Mouse (Mus musculus) embryonic fibroblast, embryonic 13.5 days (primary cell): ENCODE measurements around the gene Epha7. TPM values are rescaled to one million over a fixed set of nuclear protein-coding genes. Genes with fewer than 3 reads are reported as not detected.

Experiments
- H3K27ac ChIP-seq: 2 replicates; pipeline ENCODE4 v1.5.1; 2012; ENCODE audit warnings: low read length, control low read depth, inconsistent platforms; ENCODE audit not compliant: insufficient read depth
- H3K4me1 ChIP-seq: 2 replicates; pipeline ENCODE4 v1.6.1; 2011; ENCODE audit warnings: low read length; ENCODE audit not compliant: control insufficient read depth, insufficient read depth
- H3K4me3 ChIP-seq: 2 replicates; pipeline ENCODE4 v1.5.1; 2011; ENCODE audit warnings: mild to moderate bottlenecking, control low read depth, low read length; ENCODE audit not compliant: insufficient read depth
- CTCF ChIP-seq: IDR thresholded peaks from 2 replicates; pipeline ENCODE4 v1.5.1; 2011; ENCODE audit warnings: mild to moderate bottlenecking, control low read depth, low read length, moderate library complexity, borderline replicate concordance; ENCODE audit not compliant: insufficient read depth
- POLR2A ChIP-seq: IDR thresholded peaks from 2 replicates; pipeline ENCODE4 v1.6.1; 2011; ENCODE audit warnings: low read depth, mild to moderate bottlenecking, control low read depth, low read length, moderate library complexity
- polyA plus RNA-seq: library from polyadenylated mRNA; stranded (reverse); fragments of >200 nt; gene quantifications from 2 replicates; pipeline ENCODE4 v1.2.4, GENCODE M21; 2011; ENCODE audit warnings: low read depth; ENCODE audit not compliant: missing spikeins, insufficient read length

The Epha7 gene
- polyA plus RNA-seq, 1 experiment: 17.1 TPM

- H3K27ac ChIP-seq: no peak overlapping the region
- TF ChIP-seq POLR2A: no peak
- no peak for TF ChIP-seq CTCF
- H3K4me3 ChIP-seq: no peak overlapping the region
- no peaks in the 10 kb centered on the region for H3K4me1 ChIP-seq
These were observed 122.6 kb downstream of the Epha7 start for GRCm38 (mm10) chr4:28935567-28935966.

DNA sequence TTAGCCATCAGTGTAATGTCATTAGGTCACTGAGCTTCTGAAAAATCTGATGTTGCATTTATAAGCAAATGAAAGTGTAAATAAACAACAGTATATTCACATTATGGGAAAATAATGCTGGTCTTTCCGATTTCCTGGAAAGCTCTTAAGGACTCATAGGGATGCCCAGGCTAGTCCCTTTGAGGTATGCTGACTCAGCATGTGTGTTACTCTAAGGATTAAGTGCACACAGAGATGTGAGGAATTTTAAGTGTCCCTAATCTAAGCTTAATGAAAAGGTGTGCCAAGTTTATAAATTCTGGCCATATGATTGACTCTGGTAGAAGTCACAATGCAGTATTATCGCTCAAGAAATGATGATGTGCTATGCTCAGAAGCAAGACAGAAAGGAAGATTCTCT lies 127.8 kb downstream of the Epha7 start:
- Histone ChIP-seq H3K4me3 (no peak overlapping the region), H3K27ac (no peak overlapping the region)
- TF ChIP-seq CTCF (no peak), POLR2A (no peak)

GRCm38 (mm10) chr4:28944237-28944636 lies 131.3 kb downstream of the Epha7 start:
- Histone ChIP-seq H3K27ac (no peak overlapping the region), H3K4me1 (no peaks in the 10 kb centered on the region), H3K4me3 (no peak overlapping the region)
- TF ChIP-seq POLR2A (no peak), CTCF (no peak)

More for the DNA sequence above, 127.8 kb downstream of the Epha7 start:
- H3K4me1 ChIP-seq: no peaks in the 10 kb centered on the region

DNA sequence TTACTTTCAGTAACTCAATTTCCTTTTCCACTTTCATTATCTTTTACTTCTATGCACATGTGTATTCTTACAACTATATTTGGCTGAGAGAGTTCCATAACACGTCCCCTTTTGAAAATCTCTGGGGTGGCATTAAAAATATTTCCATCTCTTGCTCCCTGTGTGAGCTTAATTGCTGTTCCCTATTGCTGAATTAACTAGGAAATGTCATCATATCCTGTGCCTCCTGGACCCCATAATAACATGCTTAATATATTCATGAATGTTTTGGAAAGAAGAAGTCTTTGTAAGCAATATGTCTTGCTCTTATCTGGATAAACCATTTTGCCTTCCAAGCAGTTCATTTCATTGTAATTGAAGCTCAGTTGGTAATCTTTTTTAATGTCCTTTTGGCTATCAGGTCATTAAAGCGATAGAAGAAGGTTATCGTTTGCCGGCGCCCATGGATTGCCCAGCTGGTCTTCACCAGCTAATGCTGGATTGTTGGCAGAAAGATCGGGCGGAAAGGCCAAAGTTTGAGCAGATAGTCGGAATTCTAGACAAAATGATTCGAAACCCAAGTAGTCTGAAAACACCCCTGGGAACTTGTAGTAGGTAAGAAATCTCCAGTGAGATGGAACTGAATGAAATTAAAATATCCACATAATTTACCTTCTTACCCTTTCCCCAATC lies 148.1 kb downstream of the Epha7 start:
- H3K4me1 ChIP-seq: no peaks in the 10 kb centered on the region
- no peak overlapping the region for H3K4me3 ChIP-seq
- no peak overlapping the region for H3K27ac ChIP-seq
- TF ChIP-seq POLR2A: no peak
- TF ChIP-seq CTCF: no peak

DNA sequence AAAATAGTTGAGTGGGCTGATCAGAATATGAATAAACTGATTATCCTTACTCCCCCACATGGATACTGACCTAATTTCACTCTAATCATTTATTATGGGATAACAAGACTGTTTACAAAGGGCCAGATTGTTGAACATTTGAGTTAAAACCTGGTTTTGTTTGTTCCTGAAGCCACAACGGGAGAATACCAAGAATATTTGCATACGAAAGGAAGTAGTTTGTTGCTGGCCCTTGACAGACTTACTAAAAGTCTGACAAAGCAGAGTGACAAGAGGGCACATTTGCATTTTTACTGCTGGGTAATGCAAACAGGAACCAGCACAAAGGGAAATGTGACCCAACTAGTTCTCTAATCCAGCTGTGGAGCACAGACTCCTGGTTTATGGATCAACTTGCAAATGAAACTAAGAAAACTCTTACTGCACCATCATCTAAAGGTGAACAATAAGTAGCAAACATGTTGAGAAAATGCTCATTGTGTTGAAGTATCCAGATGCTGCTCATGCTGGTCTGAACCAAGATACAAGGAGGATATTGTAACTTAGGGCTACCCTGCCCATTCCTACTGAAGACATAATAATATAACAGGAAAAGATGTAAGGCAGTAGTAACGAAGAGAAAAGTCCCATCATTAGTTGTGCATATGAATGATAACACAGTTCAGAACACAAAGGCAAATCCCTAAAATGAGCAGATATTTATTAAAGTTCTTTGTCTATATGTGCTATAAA lies 154.8 kb downstream of the Epha7 start:
- H3K4me1 ChIP-seq: no peaks in the 10 kb centered on the region
- H3K27ac ChIP-seq: no peak overlapping the region
- H3K4me3 ChIP-seq: no peak overlapping the region
- TF ChIP-seq CTCF (no peak), POLR2A (no peak)

DNA sequence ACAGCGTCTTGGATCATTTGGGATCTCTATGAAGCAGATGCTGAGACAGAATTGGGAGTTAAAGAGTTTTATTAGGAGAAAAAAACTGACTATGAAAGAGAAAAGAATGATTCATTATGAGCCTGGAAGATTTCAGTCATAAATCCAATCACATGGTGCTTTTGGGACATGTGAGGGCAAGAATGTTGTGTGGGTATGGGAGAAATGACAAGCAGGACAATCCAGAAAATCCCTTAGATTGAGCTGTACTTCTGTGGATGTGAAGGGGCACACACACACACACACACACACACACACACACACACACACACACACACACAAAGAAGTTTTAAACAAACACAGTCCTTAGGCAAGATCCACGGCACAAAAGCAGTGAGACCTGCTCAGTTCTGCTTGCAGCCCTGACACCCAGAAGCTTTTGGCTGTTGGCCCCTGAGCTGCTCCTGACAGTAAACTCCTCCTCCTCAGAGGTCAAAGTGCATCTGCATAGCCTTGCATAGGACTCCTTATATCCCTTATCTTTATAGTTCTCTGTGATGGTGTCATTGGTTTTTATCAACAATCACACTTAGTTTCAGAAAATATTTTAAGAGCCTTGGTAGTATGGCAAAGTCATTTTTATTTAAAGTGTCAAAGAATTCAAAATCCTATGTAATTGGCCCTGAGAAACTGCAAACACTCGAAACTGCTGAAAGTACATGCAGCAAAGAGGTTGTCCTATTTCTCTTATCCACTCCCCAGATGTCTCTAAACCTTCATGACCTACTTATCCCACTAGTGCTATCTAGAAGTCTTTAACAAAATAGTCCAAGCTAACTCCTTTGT lies 185.7 kb downstream of the Epha7 start:
- no peak overlapping the region for H3K4me3 ChIP-seq
- TF ChIP-seq POLR2A: no peak
- TF ChIP-seq CTCF: no peak
- peak overlapping the region; percentile 77 for H3K27ac ChIP-seq
- no peaks in the 10 kb centered on the region; the same call in 1 of the 2 replicates for H3K4me1 ChIP-seq

GRCm38 (mm10) chr4:28999287-28999595 lies 186.3 kb downstream of the Epha7 start:
- Histone ChIP-seq H3K4me3 (no peak overlapping the region), H3K27ac (no peak overlapping the region), H3K4me1 (no peaks in the 10 kb centered on the region; the same call in 1 of the 2 replicates)
- TF ChIP-seq POLR2A (no peak), CTCF (no peak)

DNA sequence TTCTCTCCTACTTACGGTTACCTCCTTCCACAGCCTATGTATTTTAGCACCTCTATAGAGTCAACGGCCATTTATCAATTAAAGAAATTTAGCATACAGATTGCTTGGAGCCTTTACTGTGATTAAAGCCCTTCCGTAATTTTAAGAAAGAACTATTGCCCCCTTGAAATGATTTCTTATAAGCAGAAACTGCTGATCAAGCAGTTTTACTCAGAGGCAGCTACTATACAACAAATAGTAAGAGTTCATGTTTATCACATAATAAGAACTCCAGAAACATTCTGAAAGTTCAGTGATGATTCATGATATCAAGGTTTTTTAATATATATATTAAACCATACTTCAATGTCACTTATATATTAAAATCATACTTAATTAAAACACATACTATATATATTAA lies 197.4 kb downstream of the Epha7 start:
- Histone ChIP-seq H3K27ac (no peak overlapping the region), H3K4me1 (no peaks in the 10 kb centered on the region), H3K4me3 (no peak overlapping the region)
- no peak for TF ChIP-seq POLR2A
- TF ChIP-seq CTCF: no peak
